Mouse (Mus musculus) brain, embryonic 18.5 days (tissue): ENCODE results near the gene Col6a1.

ENCODE experiments used
- DNase-seq: peaks from one replicate; pipeline ENCODE4 v3.0.0-alpha.2; 2012; ENCODE audit warnings: low read depth, low spot score

Col6a1 gene

GRCm38 (mm10) chr10:76724231-76724736 lies 1.7 kb downstream of the Col6a1 start:
- no peak for DNase-seq

DNA sequence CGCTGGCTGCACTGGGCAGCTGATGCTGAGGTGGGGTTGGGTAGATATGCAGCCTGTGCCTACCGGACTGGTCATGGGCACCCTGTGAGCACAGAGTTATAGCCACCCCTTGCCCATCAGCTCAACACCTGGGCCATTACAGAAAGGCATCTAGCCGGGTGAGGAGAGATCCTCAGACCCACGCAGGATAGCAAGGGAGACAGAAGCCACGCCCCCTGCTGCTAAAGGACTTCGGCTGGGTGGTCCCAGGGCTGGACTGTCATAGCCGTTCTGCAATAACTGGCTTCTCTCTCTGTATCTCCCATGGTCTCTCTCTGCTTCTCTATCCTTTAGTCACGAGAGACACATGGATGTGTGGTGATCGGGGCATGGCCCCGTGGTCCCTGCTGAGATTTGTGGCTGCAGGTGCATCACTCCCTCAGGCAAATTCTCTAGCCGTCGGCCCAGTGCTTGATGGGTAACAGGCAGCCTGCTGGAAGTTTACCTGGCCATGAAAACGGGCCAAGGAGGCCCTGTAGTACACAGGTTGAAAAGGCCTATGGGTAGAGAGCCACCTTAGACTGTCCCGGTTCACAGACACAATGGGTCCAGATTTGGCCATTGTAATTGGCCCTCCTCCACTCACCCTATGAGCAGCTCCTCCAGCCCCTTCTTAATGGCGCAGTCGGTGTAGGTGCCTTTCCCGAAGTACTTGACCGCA lies 3.1 kb downstream of the Col6a1 start:
- DNase-seq, result no peak

GRCm38 (mm10) chr10:76721746-76722145 lies 4.2 kb downstream of the Col6a1 start:
- no peak for DNase-seq

- no peak for DNase-seq
These were observed 4.8 kb downstream of the Col6a1 start for GRCm38 (mm10) chr10:76721216-76721615.

GRCm38 (mm10) chr10:76717631-76718030 lies 8.3 kb downstream of the Col6a1 start:
- DNase-seq, result no peak

DNA sequence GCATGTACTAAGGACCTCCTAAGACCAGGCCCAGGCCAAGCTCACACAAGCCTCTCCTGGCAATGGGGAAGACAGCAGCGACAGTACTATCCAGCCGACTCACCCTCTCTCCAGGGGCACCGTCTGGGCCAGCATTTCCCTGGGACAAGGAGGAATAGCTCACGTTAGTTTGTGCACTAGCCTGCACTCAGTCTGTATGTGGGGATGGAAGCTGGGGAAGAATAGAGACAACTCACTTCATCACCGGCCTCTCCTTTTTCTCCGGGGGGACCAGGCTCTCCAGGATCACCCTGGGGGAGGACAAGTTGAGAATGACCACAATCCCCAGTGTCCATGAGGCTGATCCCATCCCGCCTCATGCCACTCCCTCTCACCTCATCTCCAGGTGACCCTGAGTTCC lies 8.9 kb downstream of the Col6a1 start:
- DNase-seq, result no peak

DNA sequence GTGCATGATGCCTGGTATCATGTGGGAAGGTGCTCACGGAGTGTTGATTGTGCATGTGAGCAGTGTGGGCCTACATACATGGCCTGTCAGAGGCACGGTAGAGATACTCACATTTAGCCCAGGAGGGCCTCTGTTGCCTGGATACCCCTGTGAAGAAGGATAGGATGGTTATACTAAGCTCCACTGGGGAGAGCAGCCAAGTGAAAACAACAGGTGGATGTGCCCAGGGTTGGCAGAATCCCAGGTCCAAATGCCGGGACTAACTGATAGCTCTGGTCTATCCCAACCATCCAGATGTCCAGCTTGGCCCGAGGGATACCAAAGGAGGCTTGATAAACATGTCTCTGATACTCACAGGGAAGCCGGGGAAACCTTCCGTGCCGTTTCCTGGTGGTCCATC lies 11.7 kb downstream of the Col6a1 start:
- DNase-seq, result no peak

GRCm38 (mm10) chr10:76712500-76712899 lies 13.5 kb downstream of the Col6a1 start:
- DNase-seq, result no peak

DNA sequence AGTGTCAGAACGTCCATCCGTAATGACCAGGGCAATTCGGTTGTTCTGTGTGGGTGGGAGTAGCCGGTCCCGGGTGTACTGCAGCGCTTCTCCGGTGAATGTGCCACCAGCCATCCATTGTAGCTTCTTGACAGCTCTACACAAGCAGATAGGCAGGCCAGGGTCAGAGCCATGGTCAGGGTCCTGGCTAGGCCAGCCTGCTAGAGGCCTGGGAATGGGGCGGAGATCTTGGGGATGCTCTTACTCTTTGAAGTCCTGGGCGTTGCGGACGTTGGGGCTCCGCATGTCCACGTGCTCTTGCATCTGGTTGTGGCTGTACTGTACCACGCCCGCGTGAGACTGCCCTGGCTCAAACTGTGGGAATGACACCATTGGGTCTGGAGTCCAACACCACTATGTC lies 14.6 kb downstream of the Col6a1 start:
- DNase-seq, result no peak

DNA sequence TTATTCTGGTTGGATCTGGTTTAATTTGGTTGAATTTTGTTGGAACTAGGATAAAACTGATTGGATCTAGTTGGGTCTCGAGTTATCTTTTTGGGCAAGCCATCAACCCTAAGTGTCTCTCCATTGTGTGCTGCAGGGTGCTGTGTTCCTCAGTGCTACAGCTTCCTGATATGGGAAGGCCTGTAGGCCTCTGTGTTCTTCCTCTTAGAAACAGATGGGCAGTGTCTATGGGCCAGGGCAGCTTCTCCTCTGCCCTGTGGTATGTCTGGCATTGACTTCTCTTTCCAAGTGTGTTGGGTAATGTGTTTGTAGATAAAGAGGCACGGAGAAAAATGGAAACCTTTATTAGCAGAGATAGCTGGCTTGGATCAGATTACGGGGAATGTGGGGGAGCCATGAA lies 17.5 kb downstream of the Col6a1 start:
- no peak for DNase-seq

DNA sequence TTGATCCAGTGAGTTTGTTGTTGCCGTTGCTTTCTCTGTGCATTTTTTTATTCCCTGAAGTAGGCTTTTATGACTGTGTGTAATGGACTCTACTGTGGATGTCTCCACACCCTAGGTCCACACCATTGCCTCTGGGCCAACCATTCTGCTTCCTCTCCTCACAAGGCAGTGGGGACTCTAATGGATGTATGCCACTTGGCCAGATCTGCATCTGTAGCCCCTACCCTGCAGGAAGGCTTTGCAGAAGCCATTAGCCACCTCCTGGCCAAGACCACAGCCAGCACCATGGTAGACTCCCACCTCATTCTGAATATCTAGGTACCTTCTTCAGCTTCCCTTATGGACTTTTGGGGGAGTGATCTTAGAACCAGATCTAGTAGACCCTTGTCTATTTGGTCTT lies 18.4 kb downstream of the Col6a1 start:
- no peak for DNase-seq

- no peak for DNase-seq
These were observed 19.0 kb downstream of the Col6a1 start for GRCm38 (mm10) chr10:76707001-76707400.

- no peak for DNase-seq
These were observed 21.6 kb downstream of the Col6a1 start for GRCm38 (mm10) chr10:76704358-76704757.

GRCm38 (mm10) chr10:76701446-76701845 lies 24.5 kb downstream of the Col6a1 start:
- DNase-seq, result no peak

DNA sequence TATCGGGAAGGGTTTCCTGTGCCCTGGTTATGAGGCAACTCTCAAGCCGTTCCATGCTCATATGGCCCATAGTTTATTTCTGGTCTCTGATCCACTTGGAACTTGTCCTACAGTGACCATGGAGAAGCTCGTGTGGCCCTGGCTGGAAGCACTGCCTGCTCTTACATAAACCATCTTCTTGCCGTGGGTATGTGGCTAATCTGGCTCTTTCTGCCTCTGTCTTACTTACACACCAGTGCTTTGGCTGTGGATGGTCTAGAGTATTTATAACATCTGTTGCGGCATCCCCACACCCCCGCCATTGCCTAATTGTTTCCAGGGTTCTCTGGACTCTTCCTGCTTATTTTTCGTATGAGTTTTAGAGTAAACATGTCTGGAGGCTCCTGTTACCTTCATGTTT lies 26.2 kb downstream of the Col6a1 start:
- no peak for DNase-seq

DNA sequence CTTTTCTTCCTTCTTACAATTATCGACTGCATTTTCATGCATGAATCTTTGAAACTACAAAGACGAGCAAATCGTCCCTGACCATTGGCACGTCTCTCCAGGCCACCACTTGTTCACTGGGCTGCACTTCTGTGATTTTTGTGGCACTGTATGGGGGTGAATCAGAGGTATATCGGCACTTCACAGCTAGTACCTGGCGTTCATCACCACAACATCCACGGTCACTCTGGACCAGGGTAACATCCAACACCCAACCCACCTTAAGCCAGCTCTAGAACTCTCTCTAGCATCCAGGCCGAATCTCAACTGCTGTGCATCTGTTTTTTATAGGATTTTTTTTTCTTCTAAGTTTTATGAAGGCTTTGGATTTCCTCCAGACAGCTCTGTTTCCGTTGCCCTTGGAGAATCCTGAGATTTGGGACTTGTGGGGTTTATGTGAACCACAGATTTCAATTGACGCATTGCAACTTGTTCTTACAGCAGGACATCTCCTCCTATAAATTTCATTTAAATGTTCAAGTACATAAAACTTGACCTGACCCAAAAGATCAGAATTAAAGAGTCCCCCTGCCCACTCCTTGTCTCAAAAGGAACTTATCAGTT lies 30.6 kb downstream of the Col6a1 start:
- no peak for DNase-seq

- no peak for DNase-seq
These were observed 31.2 kb downstream of the Col6a1 start for GRCm38 (mm10) chr10:76694765-76695164.

GRCm38 (mm10) chr10:76693446-76693845 lies 32.5 kb downstream of the Col6a1 start:
- DNase-seq, result no peak

- DNase-seq, result no peak
These were observed 40.4 kb downstream of the Col6a1 start for GRCm38 (mm10) chr10:76685451-76686017.

- no peak for DNase-seq
These were observed 42.0 kb downstream of the Col6a1 start for GRCm38 (mm10) chr10:76683977-76684376.

DNA sequence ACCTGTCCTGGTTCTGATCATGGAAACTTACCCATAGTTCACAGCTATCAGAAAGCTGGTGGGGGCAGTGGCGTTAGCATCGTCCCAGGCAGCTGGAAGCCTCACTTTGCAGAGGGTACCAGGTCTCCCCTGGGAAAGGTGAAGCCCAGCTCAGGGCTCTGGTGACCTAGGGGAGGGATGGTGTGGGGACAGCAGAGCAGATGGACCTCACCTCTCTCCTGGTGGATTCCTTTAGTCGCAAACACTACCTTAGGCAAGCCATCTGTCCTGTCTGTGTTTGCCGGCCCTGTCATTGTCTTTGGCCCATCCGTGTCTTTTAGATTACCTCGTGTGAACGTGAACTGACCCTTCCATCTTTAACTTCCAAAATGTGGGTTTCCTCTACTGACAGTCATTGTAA lies 42.5 kb downstream of the Col6a1 start:
- no peak for DNase-seq

DNA sequence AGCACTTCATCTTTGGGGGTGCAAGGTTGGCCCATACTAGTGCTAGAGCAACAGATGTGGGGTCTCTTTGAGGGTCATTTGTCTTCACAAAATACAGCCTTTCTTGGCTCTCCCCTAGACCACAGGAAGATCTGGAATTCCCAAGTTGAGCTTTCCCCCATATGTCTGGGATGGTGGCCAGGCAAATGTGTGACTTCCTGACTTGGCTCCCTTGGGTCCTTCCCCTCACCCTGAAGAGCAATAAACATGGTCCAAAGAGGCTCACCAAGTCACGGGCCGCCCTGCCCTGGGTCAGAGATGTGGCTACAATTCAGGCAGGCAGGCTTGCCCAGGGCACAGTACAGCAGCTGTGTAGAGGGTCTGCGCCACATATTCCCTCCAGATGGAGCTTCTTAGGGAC lies 44.1 kb downstream of the Col6a1 start:
- no peak for DNase-seq
